Mouse (Mus musculus) c-Kit-positive CD71-positive TER-119-negative erythroid progenitor cells, embryonic 14.5 days (primary cell): ENCODE data around the gene Bud23.
A peak's percentile ranks its signal among the peaks of the same experiment; 100 is the strongest.
"Not testable (repeated sequence)": the region's sequence is repeated elsewhere in the genome, so short reads cannot be mapped to it uniquely, and the experiment has no call there.

Experiments used
- DNase-seq: peaks from one replicate; pipeline ENCODE4 v3.0.0-alpha.2; 2013; ENCODE audit warnings: low read depth

Bud23 gene

GRCm38 (mm10) chr5:135072061-135072460 is 7.3 kb upstream of the Bud23 start:
- no peak for DNase-seq

GRCm38 (mm10) chr5:135070448-135070847 is 5.7 kb upstream of the Bud23 start:
- no peak for DNase-seq

- no peak for DNase-seq
These were observed 1.2 kb upstream of the Bud23 start for GRCm38 (mm10) chr5:135066008-135066407.

GRCm38 (mm10) chr5:135064382-135064766 is 385 bp downstream of the Bud23 start:
- DNase-seq = no peak

GRCm38 (mm10) chr5:135063629-135064381 is 954 bp downstream of the Bud23 start, which contains the start of gene Dnajc30:
Gene Dnajc30, plus strand, starts transcription at chr5:135064202.
- peak; percentile 95 for DNase-seq

GRCm38 (mm10) chr5:135053356-135053755 is 11.4 kb downstream of the Bud23 start:
- no peak for DNase-seq

- DNase-seq = not testable (repeated sequence)
These were observed 15.5 kb downstream of the Bud23 start for GRCm38 (mm10) chr5:135049268-135049667.

GRCm38 (mm10) chr5:135048539-135048938 is 16.2 kb downstream of the Bud23 start:
- DNase-seq = no peak

GRCm38 (mm10) chr5:135044575-135044974 is 20.2 kb downstream of the Bud23 start:
- DNase-seq = no peak

- DNase-seq = no peak
These were observed 22.5 kb downstream of the Bud23 start for GRCm38 (mm10) chr5:135042105-135042788.

- DNase-seq = no peak
These were observed 24.0 kb downstream of the Bud23 start for GRCm38 (mm10) chr5:135040777-135041176.

- no peak for DNase-seq
These were observed 24.7 kb downstream of the Bud23 start for GRCm38 (mm10) chr5:135040059-135040458.

GRCm38 (mm10) chr5:135039541-135039940 is 25.2 kb downstream of the Bud23 start:
- no peak for DNase-seq

GRCm38 (mm10) chr5:135037946-135038345 is 26.8 kb downstream of the Bud23 start:
- no peak for DNase-seq

GRCm38 (mm10) chr5:135035608-135036359 is 29.0 kb downstream of the Bud23 start:
- no peak for DNase-seq

- DNase-seq = no peak
These were observed 30.2 kb downstream of the Bud23 start for GRCm38 (mm10) chr5:135034593-135034992.

GRCm38 (mm10) chr5:135032581-135032980 is 32.2 kb downstream of the Bud23 start:
- no peak for DNase-seq

GRCm38 (mm10) chr5:135029007-135029854 is 35.5 kb downstream of the Bud23 start:
- DNase-seq = no peak

- no peak for DNase-seq
These were observed 38.9 kb downstream of the Bud23 start for GRCm38 (mm10) chr5:135025899-135026298.

GRCm38 (mm10) chr5:135024665-135025224 is 40.0 kb downstream of the Bud23 start:
- DNase-seq = no peak
